Mouse (Mus musculus): Measurements from ENCODE around the gene Rnf220.

DNA sequence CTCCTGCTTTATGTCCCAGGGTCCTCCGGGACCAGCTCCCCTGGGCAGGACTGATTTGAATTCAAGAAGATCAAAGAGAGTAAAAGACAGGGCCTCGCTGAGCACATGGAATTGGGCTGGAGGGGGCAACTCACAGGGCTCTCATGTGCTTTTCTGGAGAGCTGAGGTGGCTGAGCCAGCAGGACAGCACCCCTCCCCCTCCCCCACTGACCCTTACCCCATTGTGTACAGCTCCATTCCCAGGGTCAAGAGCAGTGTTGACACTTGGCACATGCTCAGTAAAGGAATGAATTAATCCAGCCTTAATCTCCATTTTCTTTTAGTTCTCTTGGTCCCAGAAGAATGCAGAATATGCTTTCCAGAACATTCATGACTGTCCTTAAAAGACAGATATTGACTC lies 125.0 kb downstream of the Rnf220 start:
- no peak for TF ChIP-seq FLI1 (IDR thresholded peaks at IDR 0.05; ENCODE audit: low read length)
- no peak for TF ChIP-seq GATA1 (IDR thresholded peaks at IDR 0.05; ENCODE audit: borderline replicate concordance, low read length)

Data from megakaryocyte, embryonic 14.5 days (primary cell).